Mouse (Mus musculus): ENCODE data around the gene Dnm1.
"Not testable (repeated sequence)": the region's sequence is repeated elsewhere in the genome, so short reads cannot be mapped to it uniquely, and the experiment has no call there.

The Dnm1 gene

GRCm38 (mm10) chr2:32362274-32362673, 9.1 kb upstream of the Dnm1 start:
- DNase-seq (ENCODE audit: low spot score) = not testable (repeated sequence)

- DNase-seq (ENCODE audit: low spot score) = peak; percentile 36
These were observed 8.3 kb upstream of the Dnm1 start for GRCm38 (mm10) chr2:32361437-32361836.

DNA sequence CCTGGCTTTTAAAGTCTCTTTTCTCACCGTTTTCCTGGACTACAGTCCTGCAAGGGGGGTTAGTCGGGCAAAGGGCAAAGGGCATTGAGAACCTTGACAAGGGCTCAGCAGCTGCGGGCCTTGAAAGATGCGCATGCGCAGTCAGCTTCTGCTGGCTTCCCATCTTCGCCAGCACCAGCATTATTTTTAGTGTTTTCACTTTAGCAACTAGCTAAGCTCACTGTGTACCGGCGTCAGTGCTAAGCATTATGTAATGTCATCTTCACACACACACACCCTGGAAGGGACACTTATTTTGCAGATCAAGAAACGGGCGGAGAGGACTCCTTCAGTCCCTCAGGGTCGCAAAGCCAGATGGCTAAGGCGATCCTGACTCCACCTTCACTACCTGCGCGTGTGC, 7.6 kb upstream of the Dnm1 start:
- DNase-seq (ENCODE audit: low spot score) = peak; percentile 65

DNA sequence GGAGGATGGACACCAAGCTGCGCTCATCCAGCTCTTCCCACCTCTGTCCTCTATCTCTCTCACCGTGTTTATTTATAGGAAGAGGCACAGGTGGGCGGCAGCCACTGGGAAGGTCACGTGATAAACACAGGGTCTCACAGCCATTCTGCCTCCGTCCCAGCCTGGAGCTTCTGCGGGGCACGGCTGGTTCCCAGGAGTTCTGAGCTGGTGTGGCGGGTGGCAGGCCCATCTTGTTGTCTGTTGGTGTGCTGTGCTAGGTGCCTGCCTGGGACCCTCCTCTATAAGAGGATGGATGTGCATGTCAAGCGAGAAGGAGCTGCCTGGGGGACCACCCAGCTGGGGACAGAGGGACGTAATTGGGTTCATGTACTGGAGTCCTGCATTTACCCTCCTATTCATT, 5.2 kb upstream of the Dnm1 start:
- DNase-seq (ENCODE audit: low spot score) = no peak

DNA sequence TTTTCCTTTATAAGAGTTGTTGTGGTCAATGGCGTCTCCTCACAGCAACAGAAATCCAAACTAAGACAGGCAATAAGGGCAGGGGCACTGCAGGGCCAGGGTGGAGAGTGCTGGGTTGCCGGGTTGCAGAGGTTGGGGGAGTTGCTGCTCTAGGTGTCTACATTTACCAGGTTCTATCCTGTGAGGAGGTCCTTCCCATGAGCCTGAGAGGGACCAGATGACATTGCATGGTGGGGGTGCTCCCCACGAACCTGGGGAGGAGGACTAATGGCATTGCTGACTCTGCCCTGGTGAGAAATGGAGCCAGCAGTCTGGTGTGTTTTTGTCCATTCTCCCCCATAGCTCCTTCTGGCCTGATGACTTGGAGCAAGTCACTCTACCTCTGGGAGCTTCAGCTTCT, 4.6 kb upstream of the Dnm1 start:
- DNase-seq (ENCODE audit: low spot score) = no peak

- no peak for DNase-seq (ENCODE audit: low spot score)
These were observed 3.1 kb upstream of the Dnm1 start for GRCm38 (mm10) chr2:32356216-32356615.

GRCm38 (mm10) chr2:32354336-32354895, 1.3 kb upstream of the Dnm1 start:
- no peak for DNase-seq (ENCODE audit: low spot score)

DNA sequence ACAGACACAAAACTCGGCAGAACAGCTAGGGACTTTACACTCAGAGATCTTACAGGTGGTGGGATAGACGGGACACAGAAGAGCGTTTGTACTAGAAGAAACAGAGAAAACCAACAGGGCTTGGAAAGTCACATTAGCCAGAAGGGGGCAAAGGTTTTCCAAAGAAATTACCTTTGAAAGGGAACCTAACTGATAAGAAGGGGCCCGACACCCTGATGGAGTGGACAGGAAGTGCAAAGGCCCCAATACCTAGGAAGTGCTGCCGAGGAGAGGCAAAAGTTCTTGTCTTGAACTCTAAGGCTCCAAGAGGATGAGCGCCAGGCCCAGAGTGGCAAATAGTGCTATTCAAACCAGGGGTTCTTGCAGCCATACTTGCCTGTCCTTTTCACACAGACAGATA, 698 bp upstream of the Dnm1 start:
- DNase-seq (ENCODE audit: low spot score) = no peak

GRCm38 (mm10) chr2:32352151-32353006, 759 bp downstream of the Dnm1 start, which contains the start of gene Ciz1:
TSS of gene Ciz1 (plus strand) at chr2:32352327.
- peak; percentile 79 for DNase-seq (ENCODE audit: low spot score)

GRCm38 (mm10) chr2:32351471-32351961, 1.6 kb downstream of the Dnm1 start:
- DNase-seq (ENCODE audit: low spot score) = no peak

DNA sequence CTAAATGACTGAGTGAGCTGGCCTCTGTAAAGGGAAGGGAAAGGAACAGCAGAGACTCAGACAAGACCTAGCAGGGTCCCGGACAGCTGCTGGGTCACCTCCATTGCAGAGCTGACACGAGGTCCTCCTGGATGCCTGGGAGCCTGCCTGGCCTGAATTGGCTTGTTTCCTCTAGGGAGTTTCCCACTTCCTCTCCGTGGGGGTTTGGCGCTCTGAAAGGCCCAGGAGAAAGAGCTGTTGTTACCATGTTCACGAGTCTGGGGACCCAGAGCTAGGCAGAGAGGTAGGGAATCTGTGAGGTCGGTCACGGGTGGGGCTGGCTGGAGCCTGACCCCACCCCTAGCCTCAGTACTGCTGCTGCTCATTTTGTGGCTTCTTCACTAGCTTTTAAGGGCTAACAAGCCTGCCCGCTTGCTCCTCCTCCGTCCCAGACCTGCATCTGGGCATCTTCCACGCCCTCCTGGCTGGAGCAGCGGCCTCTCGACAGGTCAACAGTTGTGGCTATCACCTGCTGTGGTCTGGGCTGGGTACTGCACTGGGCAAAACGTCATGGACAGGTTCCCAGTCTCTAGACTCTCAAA, 2.6 kb downstream of the Dnm1 start:
- peak; percentile 46 for DNase-seq (ENCODE audit: low spot score)

GRCm38 (mm10) chr2:32349625-32350255, 3.4 kb downstream of the Dnm1 start:
- DNase-seq (ENCODE audit: low spot score) = no peak

DNA sequence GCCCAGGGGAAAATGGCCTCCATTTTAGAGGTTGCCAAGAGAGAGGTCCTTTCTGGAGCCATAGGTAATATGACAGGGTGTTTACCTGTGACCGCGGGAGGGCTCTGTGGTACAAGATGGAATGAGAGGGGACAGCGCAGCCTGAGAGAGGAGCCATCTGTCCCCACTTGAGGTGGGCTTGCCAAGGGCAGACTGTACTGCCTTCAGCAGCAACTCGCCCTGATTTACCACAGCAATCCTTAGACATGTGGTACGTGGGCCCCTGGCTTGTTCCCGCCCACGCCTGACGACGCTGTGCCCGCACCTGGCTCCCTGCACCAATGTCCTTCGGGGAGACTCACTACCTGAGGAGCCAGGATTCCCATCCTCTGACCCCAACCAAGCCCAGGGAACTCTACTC, 4.8 kb downstream of the Dnm1 start:
- no peak for DNase-seq (ENCODE audit: low spot score)

- DNase-seq (ENCODE audit: low spot score) = no peak
These were observed 6.1 kb downstream of the Dnm1 start for GRCm38 (mm10) chr2:32347019-32347418.

- no peak for DNase-seq (ENCODE audit: low spot score)
These were observed 8.4 kb downstream of the Dnm1 start for GRCm38 (mm10) chr2:32344598-32345321.

DNA sequence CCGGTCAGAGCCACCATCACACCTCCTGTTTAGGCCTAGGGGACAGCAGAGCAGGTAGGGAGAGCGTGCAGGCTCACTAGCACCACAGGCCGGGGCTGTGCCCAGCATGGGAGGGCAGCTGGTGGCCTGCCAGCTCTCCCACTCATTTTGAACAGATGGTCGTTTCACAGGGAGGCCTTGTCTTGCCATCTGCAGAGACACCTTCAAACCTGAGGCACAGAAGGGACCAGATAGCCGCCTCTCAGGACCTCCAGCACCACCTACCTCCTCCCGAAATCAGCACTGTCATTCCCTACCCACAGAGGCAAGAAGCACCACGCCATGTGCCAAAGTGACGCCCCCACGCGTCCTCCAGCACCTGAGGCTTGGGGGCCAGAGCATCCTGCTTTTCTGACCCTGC, 9.1 kb downstream of the Dnm1 start:
- DNase-seq (ENCODE audit: low spot score) = no peak

DNA sequence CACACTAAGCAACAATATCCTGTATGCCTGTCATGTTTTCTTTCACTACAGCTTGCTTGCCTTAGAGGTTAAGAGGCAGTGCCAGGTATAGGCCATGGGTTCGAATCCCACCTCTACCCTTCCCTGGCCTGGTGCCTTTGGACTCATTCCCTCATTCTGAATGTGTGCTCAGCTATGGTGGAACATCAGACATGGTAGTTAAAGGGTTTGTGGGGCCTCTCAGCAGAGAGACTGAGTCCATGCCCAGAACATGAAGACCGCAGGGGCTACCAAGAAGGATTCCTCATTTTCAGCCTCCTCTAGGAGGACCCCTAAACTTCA, 9.8 kb downstream of the Dnm1 start:
- DNase-seq (ENCODE audit: low spot score) = no peak

DNA sequence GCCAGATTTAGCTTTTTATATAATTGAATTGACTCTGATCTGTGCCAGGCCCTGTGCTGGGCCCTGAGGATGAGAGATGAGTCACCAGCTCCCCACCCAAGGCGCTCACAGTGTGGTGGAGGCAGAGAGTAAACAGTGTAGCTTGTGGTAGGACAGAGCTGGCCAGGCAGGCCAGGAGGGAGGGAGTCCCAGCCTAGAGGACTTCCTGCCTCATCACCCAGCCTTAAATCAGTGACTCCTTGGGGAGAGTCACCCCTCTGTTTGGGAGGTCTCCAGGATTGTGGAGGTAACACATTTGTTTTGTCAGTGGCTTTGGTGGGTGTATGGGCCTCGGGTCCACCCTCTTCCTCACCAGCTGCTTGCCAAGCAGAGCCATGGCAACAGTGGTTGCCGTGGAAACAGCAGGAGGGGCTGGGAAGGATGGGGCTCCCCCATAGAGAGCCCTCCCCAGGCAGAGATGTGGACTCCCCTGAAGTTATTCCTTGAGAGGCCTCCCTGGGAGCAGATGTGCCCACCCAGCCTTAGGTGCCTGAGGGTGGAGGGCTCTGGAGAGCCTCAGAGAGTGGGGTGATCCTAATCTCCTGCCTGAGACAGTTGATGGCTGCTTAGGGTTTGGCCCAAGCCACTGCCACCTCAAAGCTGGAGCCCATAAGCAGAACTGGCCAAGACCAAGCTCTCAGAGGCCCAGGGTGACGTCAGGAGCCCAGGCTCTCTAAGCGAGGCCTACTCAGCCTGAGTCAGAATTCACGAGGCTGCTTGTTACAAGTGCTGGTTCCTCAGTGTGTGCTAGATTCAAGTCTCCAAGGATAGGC, 10.4 kb downstream of the Dnm1 start:
- DNase-seq (ENCODE audit: low spot score) = peak; percentile 93

GRCm38 (mm10) chr2:32342039-32342438, 11.1 kb downstream of the Dnm1 start:
- DNase-seq (ENCODE audit: low spot score) = peak; percentile 35

DNA sequence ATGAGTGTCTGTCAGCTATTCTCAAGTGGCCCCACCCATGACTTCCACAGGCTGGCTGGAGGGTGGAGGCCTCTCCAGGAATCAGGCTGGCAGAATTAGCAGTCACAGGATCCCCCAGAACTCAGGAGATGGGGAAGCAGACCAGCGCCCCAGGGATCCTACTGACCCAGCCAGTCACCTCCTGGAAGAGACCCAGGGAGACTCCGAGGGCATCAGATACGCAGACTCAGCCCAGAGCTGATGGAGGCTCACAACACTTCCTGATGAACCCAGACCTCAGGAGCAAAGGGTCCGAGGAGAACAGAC, 11.6 kb downstream of the Dnm1 start:
- no peak for DNase-seq (ENCODE audit: low spot score)

GRCm38 (mm10) chr2:32340836-32341633, 12.1 kb downstream of the Dnm1 start:
- no peak for DNase-seq (ENCODE audit: low spot score)
